Mouse (Mus musculus): ENCODE data around the gene Tas2r124. TPM values are rescaled to one million over a fixed set of nuclear protein-coding genes. Genes with fewer than 3 reads are reported as not detected.

Gene Tas2r124
- total and polyA plus RNA-seq, 3 experiments = not detected

- Histone ChIP-seq H3K4me1 (ENCODE audit: control insufficient read depth in 1 of 2, insufficient read depth in 2 of 2, low read length in 2 of 2) (no peaks in the 10 kb centered on the region), H3K36me3 (ENCODE audit: control insufficient read depth in 1 of 2, insufficient read depth in 2 of 2, low read length in 2 of 2) (no peaks in the 10 kb centered on the region), H3K79me2 (ENCODE audit: control insufficient read depth, insufficient read depth, low read length, poor library complexity) (no peaks in the 10 kb centered on the region), H3K27me3 (ENCODE audit: control insufficient read depth in 1 of 2, insufficient read depth in 2 of 2, low read length in 2 of 2) (no peaks in the 10 kb centered on the region), H3K27ac (ENCODE audit: control insufficient read depth, low read depth, low read length) (no peak within 1 kb of the TSS), H3K9ac (ENCODE audit: control insufficient read depth, low read depth, low read length, poor library complexity, severe bottlenecking) (no peak within 1 kb of the TSS), H3K9me3 (replicated peaks; ENCODE audit: insufficient read depth, low read length) (no peaks in the 10 kb centered on the region), H3K4me3 (ENCODE audit: control insufficient read depth in 1 of 2, insufficient read depth in 1 of 2, low read depth in 2 of 2, low read length in 2 of 2) (no peak within 1 kb of the TSS)
- DNase-seq (ENCODE audit: low read depth, low spot score) = no peak
- TF ChIP-seq ZC3H11A (IDR thresholded peaks at IDR 0.05; ENCODE audit: low read depth, low read length) (no peak), MAZ (IDR thresholded peaks at IDR 0.05; ENCODE audit: low read depth, low read length) (no peak), ETS1 (IDR thresholded peaks at IDR 0.05; ENCODE audit: low read depth, low read length) (no peak), E2F4 (IDR thresholded peaks at IDR 0.05; ENCODE audit: borderline replicate concordance, low read depth, low read length) (no peak), MAX (IDR thresholded peaks at IDR 0.05; ENCODE audit: low read length) (no peak)
These were observed 16.6 kb upstream of the Tas2r124 start, which contains the start of gene Tas2r115 for GRCm38 (mm10) chr6:132737935-132738334. Gene Tas2r115, minus strand, starts transcription at chr6:132738035.

DNA sequence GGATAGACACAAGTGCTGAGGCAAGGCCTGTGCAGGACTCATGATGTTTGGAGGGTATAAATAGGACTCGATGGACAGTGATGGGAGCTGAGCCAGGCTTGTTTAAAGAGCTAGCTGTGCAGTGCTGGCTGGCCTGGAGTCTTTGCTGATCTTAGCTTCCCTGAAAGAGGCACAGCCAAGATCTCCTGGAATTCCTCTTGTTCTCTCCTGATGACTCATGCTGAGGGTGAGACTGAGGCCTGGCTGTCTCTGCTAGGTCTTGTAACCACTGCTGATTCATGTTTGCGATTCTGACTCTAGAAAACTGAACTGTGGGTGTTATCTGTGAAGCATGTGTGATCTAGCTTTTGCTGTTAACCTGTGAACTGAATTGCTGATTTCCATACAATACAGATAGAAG is 4.3 kb upstream of the Tas2r124 start:
- H3K79me2 ChIP-seq (ENCODE audit: control insufficient read depth, insufficient read depth, low read length, poor library complexity) = no peaks in the 10 kb centered on the region
- H3K36me3 ChIP-seq (ENCODE audit: control insufficient read depth in 1 of 2, insufficient read depth in 2 of 2, low read length in 2 of 2) = no peaks in the 10 kb centered on the region
- peak; percentile 3 for DNase-seq (ENCODE audit: low read depth, low spot score)
- no peaks in the 10 kb centered on the region for H3K9me3 ChIP-seq (replicated peaks; ENCODE audit: insufficient read depth, low read length)
- H3K4me1 ChIP-seq (ENCODE audit: control insufficient read depth in 1 of 2, insufficient read depth in 2 of 2, low read length in 2 of 2) = no peaks in the 10 kb centered on the region
- no peaks in the 10 kb centered on the region for H3K27me3 ChIP-seq (ENCODE audit: control insufficient read depth in 1 of 2, insufficient read depth in 2 of 2, low read length in 2 of 2)
- no peak overlapping the region for H3K27ac ChIP-seq (ENCODE audit: control insufficient read depth, low read depth, low read length)
- no peak overlapping the region for H3K9ac ChIP-seq (ENCODE audit: control insufficient read depth, low read depth, low read length, poor library complexity, severe bottlenecking)
- no peak overlapping the region for H3K4me3 ChIP-seq (ENCODE audit: control insufficient read depth in 1 of 2, insufficient read depth in 1 of 2, low read depth in 2 of 2, low read length in 2 of 2)
- TF ChIP-seq ETS1 (IDR thresholded peaks at IDR 0.05; ENCODE audit: low read depth, low read length) = no peak
- no peak for TF ChIP-seq TAL1 (IDR thresholded peaks at IDR 0.05; ENCODE audit: low read length)
- no peak for TF ChIP-seq ZC3H11A (IDR thresholded peaks at IDR 0.05; ENCODE audit: low read depth, low read length)
- TF ChIP-seq UBTF (IDR thresholded peaks at IDR 0.05; ENCODE audit: borderline replicate concordance, insufficient read depth, low read depth, low read length) = no peak
- no peak for TF ChIP-seq MYB (IDR thresholded peaks at IDR 0.05; ENCODE audit: low read depth, low read length)
- TF ChIP-seq MEF2A (IDR thresholded peaks at IDR 0.05; ENCODE audit: extremely low read depth, insufficient replicate concordance, low read depth, low read length, poor library complexity, severe bottlenecking) = no peak
- no peak for TF ChIP-seq USF1 (IDR thresholded peaks at IDR 0.05; ENCODE audit: low read depth, low read length)
- TF ChIP-seq CTCF (IDR thresholded peaks at IDR 0.05 in 2 of 3, conservative IDR thresholded peaks at IDR 0.05 in 1 of 3; ENCODE audit: control insufficient read depth in 1 of 3, insufficient read depth in 1 of 3, low read depth in 2 of 3, low read length in 3 of 3, poor library complexity in 1 of 3, severe bottlenecking in 1 of 3) = no peak
- TF ChIP-seq SMC3 (IDR thresholded peaks at IDR 0.05; ENCODE audit: low read depth, low read length) = no peak
- TF ChIP-seq EP300 (IDR thresholded peaks at IDR 0.05; ENCODE audit: low read depth in 1 of 2, low read length in 2 of 2) = no peak
- no peak for TF ChIP-seq NELFE (IDR thresholded peaks at IDR 0.05; ENCODE audit: low read depth, low read length)
- TF ChIP-seq BHLHE40 (IDR thresholded peaks at IDR 0.05; ENCODE audit: borderline replicate concordance, low read depth, low read length) = no peak

Measured in MEL (cell line).